Mouse (Mus musculus): ENCODE data around the gene Fam20c.

DNA sequence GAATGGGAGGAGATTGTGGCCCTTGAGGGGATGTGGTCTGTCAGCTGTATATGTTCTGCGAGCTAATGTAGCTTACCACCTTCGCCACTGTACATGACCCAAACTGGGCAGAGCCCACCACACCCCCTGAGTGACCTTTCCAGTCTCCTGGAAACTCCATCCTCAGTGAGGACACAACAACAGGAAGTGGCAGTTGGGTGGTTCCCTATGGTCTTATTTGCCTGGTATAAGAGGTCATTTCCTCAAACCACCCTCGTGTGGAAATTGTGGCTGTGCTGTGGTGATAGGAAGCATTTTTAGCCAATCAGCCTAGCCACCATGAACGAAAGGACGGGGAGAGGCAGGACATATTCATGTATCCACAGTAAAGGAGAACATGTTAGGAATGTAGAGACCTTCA, 23.5 kb upstream of the Fam20c start:
- TF ChIP-seq CTCF (IDR thresholded peaks at IDR 0.05; ENCODE audit: insufficient read depth, low read length) (no peak), POLR2A (IDR thresholded peaks at IDR 0.05; ENCODE audit: borderline replicate concordance, extremely low read depth, low read depth, low read length) (no peak)

Data from lung, adult 2 months (tissue).